Mouse (Mus musculus) adipocyte (in vitro differentiated cells): ENCODE data around the gene Snx17.

Experiments used
- DNase-seq: peaks from one replicate; pipeline ENCODE4 v3.0.0-alpha.2; 2016; ENCODE audit warnings: low spot score

Snx17 gene

GRCm38 (mm10) chr5:31192939-31193630 lies at the start of gene Snx17, which contains the start of gene Eif2b4:
Gene Snx17, plus strand, starts transcription at chr5:31193227.
Gene Eif2b4, minus strand, starts transcription at chr5:31193430.
- DNase-seq, result peak; percentile 97

- peak; percentile 75 for DNase-seq
These were observed 43.2 kb upstream of the Snx17 start for GRCm38 (mm10) chr5:31149781-31150180.

GRCm38 (mm10) chr5:31151746-31152145 lies 41.3 kb upstream of the Snx17 start:
- DNase-seq, result peak; percentile 55

GRCm38 (mm10) chr5:31153516-31154151 lies 39.4 kb upstream of the Snx17 start:
- no peak for DNase-seq

- peak; percentile 77 for DNase-seq
These were observed 38.9 kb upstream of the Snx17 start, which contains the start of gene Mpv17 for GRCm38 (mm10) chr5:31154152-31154553. Gene Mpv17, minus strand, starts transcription at chr5:31154251.

DNA sequence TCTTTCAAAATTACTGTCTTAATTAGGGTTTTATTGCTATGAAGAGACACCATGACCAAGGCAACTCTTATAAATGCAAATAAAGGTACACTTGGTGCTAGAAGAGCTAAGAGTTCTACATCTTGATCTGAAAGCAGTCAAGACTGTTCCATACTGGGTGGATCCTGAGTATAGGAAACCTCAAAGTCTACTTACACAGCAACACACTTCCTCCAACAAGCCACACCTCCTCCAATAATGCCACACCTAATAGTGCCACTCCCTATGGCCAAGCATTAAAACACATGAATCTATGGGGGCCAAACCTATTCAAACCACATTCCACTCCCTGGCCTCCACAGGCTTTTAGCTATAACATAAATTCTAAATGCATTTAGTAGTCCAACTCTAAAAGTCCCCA lies 30.6 kb upstream of the Snx17 start:
- DNase-seq, result no peak

DNA sequence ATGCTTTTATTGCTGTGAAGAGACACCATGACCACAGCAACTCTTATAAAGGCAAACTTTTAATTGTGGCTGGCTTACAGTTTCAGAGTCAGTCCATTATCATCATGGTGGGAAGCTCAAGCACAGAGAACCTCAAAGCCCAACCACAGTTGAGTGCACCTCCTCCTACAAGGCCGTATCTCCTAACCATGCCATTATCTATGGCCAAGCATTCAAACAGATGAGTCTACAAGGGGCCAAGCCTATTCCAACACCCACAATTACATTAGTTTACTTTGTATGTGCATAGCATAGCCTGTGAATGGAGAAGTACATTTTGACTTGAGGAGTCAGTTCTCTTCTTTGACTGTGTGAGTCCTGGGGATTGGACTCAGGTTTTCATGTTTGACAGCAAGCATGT lies 28.1 kb upstream of the Snx17 start:
- no peak for DNase-seq

- no peak for DNase-seq
These were observed 24.4 kb upstream of the Snx17 start for GRCm38 (mm10) chr5:31168630-31169029.

DNA sequence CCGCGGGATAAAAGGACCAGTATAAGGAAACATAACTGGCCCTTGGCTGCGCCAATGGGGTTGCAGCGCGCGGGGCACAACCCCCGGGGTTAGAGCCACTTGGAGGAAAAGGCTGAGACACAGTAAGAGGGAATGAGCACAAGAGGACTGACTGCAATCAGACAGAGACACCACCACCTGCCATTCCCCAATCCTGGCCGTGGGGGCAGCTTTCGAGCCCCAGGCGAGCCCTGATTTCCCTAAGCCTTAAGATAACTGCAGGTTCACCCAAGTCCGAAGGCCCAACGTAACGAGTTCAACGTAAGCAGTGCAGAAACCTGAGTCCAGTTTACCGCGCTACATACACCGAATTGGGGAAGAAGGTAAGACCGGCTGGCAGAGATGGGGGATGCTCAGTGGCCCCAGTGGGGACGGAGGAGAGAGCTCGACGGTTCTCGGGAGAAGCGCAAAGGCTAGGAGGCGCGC lies 13.7 kb upstream of the Snx17 start:
- DNase-seq, result peak; percentile 59

GRCm38 (mm10) chr5:31179766-31180630 lies 13.0 kb upstream of the Snx17 start, which contains the start of the genes Gm29609 and Gtf3c2:
Gene Gm29609, minus strand, starts transcription at chr5:31179911.
Gene Gtf3c2, minus strand, starts transcription at chr5:31180144.
- peak; percentile 97 for DNase-seq

DNA sequence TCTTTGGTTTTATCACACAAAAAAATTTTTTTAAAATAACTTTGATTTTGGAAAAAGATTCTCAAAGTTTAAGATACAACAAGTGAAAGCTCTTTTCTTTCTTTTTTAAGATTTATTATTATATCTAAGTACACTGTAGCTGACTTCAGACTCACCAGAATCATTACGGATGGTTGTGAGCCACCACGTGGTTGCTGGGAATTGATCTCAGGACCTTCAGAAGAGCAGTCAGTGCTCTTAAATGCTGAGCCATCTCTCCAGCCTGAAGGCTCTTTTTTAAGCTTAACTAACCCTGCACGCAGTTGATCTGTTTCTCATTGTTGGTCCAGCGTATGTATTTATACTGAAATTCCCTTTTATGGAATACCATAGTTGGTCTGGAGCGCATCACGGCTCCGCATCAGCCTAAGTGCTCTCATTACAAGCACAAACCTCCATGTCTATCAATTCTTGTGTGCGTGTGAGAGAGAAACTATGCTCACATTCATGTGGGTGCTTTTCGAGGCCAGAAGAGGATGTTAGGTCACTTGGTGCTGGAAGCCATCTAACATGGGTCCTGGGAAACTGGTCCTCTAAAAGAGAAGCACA lies 11.8 kb upstream of the Snx17 start:
- no peak for DNase-seq

- no peak for DNase-seq
These were observed 9.3 kb upstream of the Snx17 start for GRCm38 (mm10) chr5:31183678-31184077.

GRCm38 (mm10) chr5:31188223-31188840 lies 4.7 kb upstream of the Snx17 start:
- DNase-seq, result no peak

- DNase-seq, result no peak
These were observed 2.8 kb upstream of the Snx17 start for GRCm38 (mm10) chr5:31190201-31190600.

- DNase-seq, result no peak
These were observed 735 bp upstream of the Snx17 start for GRCm38 (mm10) chr5:31192045-31192938.

DNA sequence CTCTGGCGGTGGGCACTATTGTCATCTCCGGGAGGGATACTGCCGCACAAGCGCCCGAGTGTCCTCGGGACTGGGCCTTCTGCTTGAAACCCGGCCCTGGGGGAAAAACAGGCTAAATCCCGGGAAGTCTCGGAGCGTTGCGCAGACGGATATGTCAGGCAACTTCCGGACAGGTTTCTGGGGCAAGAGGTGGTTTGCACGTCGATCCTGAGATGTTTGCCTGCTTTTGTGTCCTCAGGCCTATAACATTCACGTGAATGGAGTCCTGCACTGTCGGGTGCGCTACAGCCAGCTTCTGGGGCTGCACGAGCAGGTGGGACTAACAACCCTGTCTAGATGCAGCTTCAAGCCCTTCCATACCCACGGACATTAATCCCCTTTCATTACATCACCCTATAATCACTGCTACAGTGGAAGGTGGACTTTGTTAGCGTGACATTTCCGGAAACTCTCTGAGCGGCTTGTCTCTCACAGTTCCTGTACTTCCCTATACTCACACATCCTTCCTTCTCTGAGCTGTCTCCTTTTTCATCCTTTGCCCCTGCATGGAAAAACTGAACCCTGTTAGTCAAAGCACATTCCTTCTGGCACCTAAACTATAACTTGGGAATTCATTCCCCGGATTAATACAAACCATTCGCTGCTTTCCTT lies 729 bp downstream of the Snx17 start:
- peak; percentile 69 for DNase-seq

GRCm38 (mm10) chr5:31194486-31195485 lies 1.8 kb downstream of the Snx17 start:
- DNase-seq, result no peak

- no peak for DNase-seq
These were observed 2.6 kb downstream of the Snx17 start for GRCm38 (mm10) chr5:31195671-31196070.

- no peak for DNase-seq
These were observed 3.2 kb downstream of the Snx17 start for GRCm38 (mm10) chr5:31196207-31196606.
